Mouse (Mus musculus) liver, embryonic 11.5 days (tissue): ENCODE data around the gene Ppp1r9b. TPM values are rescaled to one million over a fixed set of nuclear protein-coding genes. Genes with fewer than 3 reads are reported as not detected.
"Not testable (repeated sequence)": the region's sequence is repeated elsewhere in the genome, so short reads cannot be mapped to it uniquely, and the experiment has no call there.

Experiments
- ATAC-seq: fragments of 200-750 bp; cut with Nextera tagmentation; replicated peaks from 2 replicates; pipeline ENCODE4 v1.8.0; 2017; ENCODE audit warnings: moderate number of reproducible peaks, mild to moderate bottlenecking, moderate TSS enrichment, moderate library complexity; ENCODE audit not compliant: low FRiP score
- DNase-seq: peaks from one replicate; pipeline ENCODE4 v3.0.0-alpha.2; 2017; ENCODE audit warnings: low spot score
- H3K27ac ChIP-seq: fragments of 300-500 bp; sonication (generic); 2 replicates; pipeline ENCODE4 v1.5.1; 2014; ENCODE audit warnings: mild to moderate bottlenecking, low read depth, low read length, control low read depth
- H3K27me3 ChIP-seq: fragments of 300-500 bp; sonication (generic); replicated peaks from 2 replicates; pipeline ENCODE4 v1.6.1; 2014; ENCODE audit warnings: low read length, mixed read lengths; ENCODE audit not compliant: control insufficient read depth, insufficient read depth
- H3K36me3 ChIP-seq: fragments of 300-500 bp; sonication (generic); 2 replicates; pipeline ENCODE4 v1.6.1; 2014; ENCODE audit warnings: mild to moderate bottlenecking, low read length, moderate library complexity, mixed read lengths; ENCODE audit not compliant: control insufficient read depth, insufficient read depth
- H3K4me1 ChIP-seq: fragments of 300-500 bp; sonication (generic); replicated peaks from 2 replicates; pipeline ENCODE4 v1.6.1; 2014; ENCODE audit warnings: low read length, mixed read lengths; ENCODE audit not compliant: control insufficient read depth, insufficient read depth
- H3K4me2 ChIP-seq: fragments of 300-500 bp; sonication (generic); 2 replicates; pipeline ENCODE4 v1.6.1; 2014; ENCODE audit warnings: mild to moderate bottlenecking, control low read depth, moderate library complexity
- H3K4me3 ChIP-seq: fragments of 300-500 bp; sonication (generic); 2 replicates; pipeline ENCODE4 v1.5.1; 2014; ENCODE audit warnings: low read depth, low read length, control low read depth
- H3K9ac ChIP-seq: fragments of 300-500 bp; sonication (generic); 2 replicates; pipeline ENCODE4 v1.6.1; 2014; ENCODE audit warnings: low read depth, low read length, control low read depth
- H3K9me3 ChIP-seq: fragments of 300-500 bp; sonication (generic); 2 replicates; pipeline ENCODE4 v1.6.1; 2016; ENCODE audit warnings: low read length, inconsistent platforms, mixed read lengths; ENCODE audit not compliant: control insufficient read depth
- WGBS: fragments of 180-500 bp; shearing (Covaris S2); extraction: QIAGEN DNeasy Blood & Tissue Kit; methylation state at CpG from one replicate; pipeline ENCODE4 v1.1.7; 2014; 5-methylcytosine and 5-hydroxymethylcytosine counted together
- polyA plus RNA-seq: library from polyadenylated mRNA; unstranded; fragments of >200 nt; fragmentation: Nextera tagmentation; extraction: Ambion mirVana; gene quantifications from 2 replicates; pipeline ENCODE4 v1.2.1, GENCODE M21; 2014

Ppp1r9b gene
- polyA plus RNA-seq, 1 experiment from 2014 or later, result 27.9 TPM

- DNase-seq (no peak), ATAC-seq (no peak)
- Histone ChIP-seq H3K4me2 (no peak overlapping the region), H3K4me1 (peaks cover 3% of the 10 kb centered on the region; the same call in 1 of the 2 replicates), H3K4me3 (no peak overlapping the region), H3K27ac (no peak overlapping the region), H3K9ac (no peak overlapping the region), H3K36me3 (no peaks in the 10 kb centered on the region), H3K27me3 (peaks cover 18% of the 10 kb centered on the region; the same call in 1 of the 2 replicates), H3K9me3 (no peaks in the 10 kb centered on the region)
- WGBS, result 75% methylated on average over 9 of the region's 9 CpGs
Observed at GRCm38 (mm10) chr11:94955103-94955502, 35.7 kb upstream of the Ppp1r9b start.

GRCm38 (mm10) chr11:94957693-94958064 is 33.2 kb upstream of the Ppp1r9b start:
- Histone ChIP-seq H3K27me3 (peaks cover 11% of the 10 kb centered on the region; the same call in 1 of the 2 replicates), H3K4me2 (no peak overlapping the region), H3K4me3 (no peak overlapping the region), H3K27ac (no peak overlapping the region), H3K36me3 (no peaks in the 10 kb centered on the region), H3K9ac (no peak overlapping the region), H3K9me3 (no peaks in the 10 kb centered on the region), H3K4me1 (peaks cover 3% of the 10 kb centered on the region; the same call in 1 of the 2 replicates)
- DNase-seq (no peak), ATAC-seq (no peak)
- WGBS, result 74% methylated on average over 9 of the region's 9 CpGs

- Histone ChIP-seq H3K27me3 (peaks cover 11% of the 10 kb centered on the region; the same call in 1 of the 2 replicates), H3K36me3 (no peaks in the 10 kb centered on the region), H3K27ac (no peak overlapping the region), H3K4me1 (peaks cover 3% of the 10 kb centered on the region; the same call in 1 of the 2 replicates), H3K9me3 (no peaks in the 10 kb centered on the region), H3K4me2 (no peak overlapping the region), H3K4me3 (no peak overlapping the region), H3K9ac (no peak overlapping the region)
- ATAC-seq (no peak), DNase-seq (no peak)
- WGBS, result 22% methylated on average over 8 of the region's 8 CpGs
Observed at GRCm38 (mm10) chr11:94958065-94958858, 32.6 kb upstream of the Ppp1r9b start.

- Histone ChIP-seq H3K4me1 (peaks cover 3% of the 10 kb centered on the region; the same call in 1 of the 2 replicates), H3K4me3 (no peak overlapping the region), H3K36me3 (no peaks in the 10 kb centered on the region), H3K9ac (no peak overlapping the region), H3K27me3 (no peaks in the 10 kb centered on the region), H3K9me3 (no peaks in the 10 kb centered on the region), H3K4me2 (no peak overlapping the region), H3K27ac (no peak overlapping the region)
- 63% methylated on average over 5 of the region's 5 CpGs for WGBS
- DNase-seq (no peak), ATAC-seq (no peak)
Observed at GRCm38 (mm10) chr11:94962534-94963101, 28.2 kb upstream of the Ppp1r9b start.

- Histone ChIP-seq H3K9me3 (no peaks in the 10 kb centered on the region), H3K4me1 (no peaks in the 10 kb centered on the region), H3K4me3 (no peak within 1 kb of the TSS), H3K27me3 (peaks cover 2% of the 10 kb centered on the region; the same call in 1 of the 2 replicates), H3K36me3 (no peaks in the 10 kb centered on the region), H3K4me2 (no peak within 1 kb of the TSS), H3K9ac (no peak within 1 kb of the TSS), H3K27ac (no peak within 1 kb of the TSS)
- no peak for DNase-seq
- WGBS, result 33% methylated on average over 4 of the region's 4 CpGs
- ATAC-seq, result no peak
Observed at GRCm38 (mm10) chr11:94967419-94967818, 23.4 kb upstream of the Ppp1r9b start, which contains the start of gene Hils1. Gene Hils1, plus strand, starts transcription at chr11:94967593.

GRCm38 (mm10) chr11:94968187-94968586 is 22.6 kb upstream of the Ppp1r9b start:
- no peaks in the 10 kb centered on the region for H3K9me3 ChIP-seq
- H3K4me2 ChIP-seq, result no peak overlapping the region
- H3K4me3 ChIP-seq, result no peak overlapping the region
- H3K9ac ChIP-seq, result no peak overlapping the region
- H3K27me3 ChIP-seq, result peaks cover 2% of the 10 kb centered on the region; the same call in 1 of the 2 replicates
- no peaks in the 10 kb centered on the region for H3K4me1 ChIP-seq
- no peak overlapping the region for H3K27ac ChIP-seq
- H3K36me3 ChIP-seq, result no peaks in the 10 kb centered on the region
- DNase-seq, result no peak
- ATAC-seq, result no peak
- WGBS, result 74% methylated on average over 7 of the region's 7 CpGs

- WGBS, result 88% methylated on average over 4 of the region's 4 CpGs
- not testable (repeated sequence) for ATAC-seq, H3K9me3 ChIP-seq, H3K9ac ChIP-seq, H3K4me2 ChIP-seq, H3K27me3 ChIP-seq, H3K36me3 ChIP-seq, H3K4me1 ChIP-seq, H3K4me3 ChIP-seq, DNase-seq, H3K27ac ChIP-seq
Observed at GRCm38 (mm10) chr11:94969709-94970108, 21.1 kb upstream of the Ppp1r9b start.

GRCm38 (mm10) chr11:94970210-94970943 is 20.5 kb upstream of the Ppp1r9b start:
- H3K27me3 ChIP-seq, result peaks cover 2% of the 10 kb centered on the region; the same call in 1 of the 2 replicates
- WGBS, result 56% methylated on average over 15 of the region's 15 CpGs
- H3K9me3 ChIP-seq, result no peaks in the 10 kb centered on the region
- no peak overlapping the region for H3K27ac ChIP-seq
- H3K4me2 ChIP-seq, result no peak overlapping the region
- no peak overlapping the region for H3K9ac ChIP-seq
- H3K4me3 ChIP-seq, result no peak overlapping the region
- no peaks in the 10 kb centered on the region for H3K36me3 ChIP-seq
- ATAC-seq (no peak; the same call in 1 of the 2 replicates), DNase-seq (no peak)
- no peaks in the 10 kb centered on the region for H3K4me1 ChIP-seq
